Mouse (Mus musculus) cerebellum, adult 2 months (tissue): ENCODE results near the gene Tulp2. TPM values are rescaled to one million over a fixed set of nuclear protein-coding genes. Genes with fewer than 3 reads are reported as not detected.

Source experiments
- DNase-seq, 2 experiments: peaks; one replicate each; pipeline ENCODE4 v3.0.0; 2021
- H3K27ac ChIP-seq: fragments of 200-500 bp; 2 replicates; pipeline ENCODE4 v1.5.1; 2012; ENCODE audit warnings: low read length, control low read depth, inconsistent platforms; ENCODE audit not compliant: insufficient read depth
- H3K27me3 ChIP-seq: fragments of 200-500 bp; 2 replicates; pipeline ENCODE4 v1.6.1; 2012; ENCODE audit warnings: inconsistent platforms, mild to moderate bottlenecking, low read length, moderate library complexity; ENCODE audit not compliant: control insufficient read depth, insufficient read depth
- H3K4me1 ChIP-seq: fragments of 200-500 bp; 2 replicates; pipeline ENCODE4 v1.6.1; 2011; ENCODE audit warnings: low read length; ENCODE audit not compliant: control insufficient read depth, insufficient read depth
- H3K4me3 ChIP-seq: fragments of 200-500 bp; replicated peaks from 2 replicates; pipeline ENCODE3; 2011; ENCODE audit warnings: mild to moderate bottlenecking, low read depth, low read length, control low read depth; ENCODE audit not compliant: insufficient read depth
- CTCF ChIP-seq: fragments of 200-500 bp; IDR thresholded peaks from 2 replicates; pipeline ENCODE4 v1.5.1; 2011; ENCODE audit warnings: low read depth, mild to moderate bottlenecking, control low read depth, low read length, moderate library complexity, borderline replicate concordance; ENCODE audit not compliant: insufficient read depth
- POLR2A ChIP-seq: fragments of 200-500 bp; IDR thresholded peaks from 2 replicates; pipeline ENCODE4 v1.6.1; 2011; ENCODE audit warnings: low read length, control low read depth, borderline replicate concordance; ENCODE audit not compliant: insufficient read depth
- WGBS: fragments of 180-500 bp; shearing (Covaris S2); methylation state at CpG from one replicate; pipeline ENCODE4 v1.1.7; 2018; 5-methylcytosine and 5-hydroxymethylcytosine counted together
- polyA plus RNA-seq: library from polyadenylated mRNA; depleted of rRNA; stranded (reverse); fragments of >200 nt; gene quantifications from 2 replicates; pipeline ENCODE4 v1.2.3, GENCODE M21; 2012; rRNA removed

Gene Tulp2
- polyA plus RNA-seq, result 0.10 TPM in 1 of 2 replicates, not detected in the other

DNA sequence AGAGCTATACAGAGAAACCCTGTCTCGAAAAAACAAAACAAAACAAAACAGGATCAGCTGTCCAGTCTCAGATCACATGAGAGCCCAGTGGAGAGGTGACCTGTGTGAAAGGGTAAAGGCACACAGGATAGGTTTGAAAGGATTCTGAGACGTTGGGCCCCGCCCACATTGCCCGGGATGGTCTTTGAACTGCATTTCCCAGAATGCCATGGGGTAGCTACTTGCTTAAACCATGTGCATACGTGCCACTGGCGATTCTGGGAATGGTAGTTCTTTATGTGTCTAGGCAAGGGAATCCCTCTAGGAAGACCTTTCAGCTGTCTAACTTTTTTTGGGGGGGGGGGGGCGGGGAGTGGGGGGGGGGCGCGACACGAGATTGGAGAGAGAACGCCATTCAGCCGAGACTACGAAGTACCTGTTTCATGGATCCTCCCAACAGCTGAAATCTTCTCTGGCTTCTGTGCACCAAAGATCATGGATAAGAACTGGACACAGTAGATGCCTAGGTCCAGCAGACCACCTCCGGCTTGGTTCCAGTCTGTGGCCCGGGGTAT, at the start of gene Tulp2:
Gene Tulp2 (plus strand): TSS at position 504 of the 554 bp plus-strand sequence.
- 50% methylated on average over 15 of the region's 15 CpGs for WGBS
- Histone ChIP-seq H3K27ac (no peak within 1 kb of the TSS), H3K4me1 (no peaks in the 10 kb centered on the region; the same call in 1 of the 2 replicates), H3K4me3 (no peak within 1 kb of the TSS), H3K27me3 (no peaks in the 10 kb centered on the region)
- DNase-seq, result peak; percentile 71 to 77
- TF ChIP-seq CTCF, result no peak
- no peak for TF ChIP-seq POLR2A

DNA sequence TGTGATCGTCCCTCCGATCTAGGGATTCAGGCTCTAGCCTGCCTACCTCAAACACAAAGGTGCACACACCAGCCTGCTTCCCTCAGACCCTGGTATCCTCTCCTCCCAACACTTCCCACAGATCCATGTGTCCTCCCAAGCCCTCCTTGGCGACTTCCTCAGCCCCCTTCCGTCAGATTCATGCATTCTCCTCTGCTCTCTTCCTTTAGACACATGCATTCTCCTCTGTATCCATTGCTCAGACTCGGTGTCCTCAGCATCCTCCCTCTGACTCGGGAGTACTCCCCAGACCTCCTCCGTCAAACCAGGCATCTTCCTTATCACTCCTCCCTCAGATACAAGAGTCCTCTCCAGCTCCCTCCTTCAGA, 47.9 kb upstream of the Tulp2 start:
- peaks cover 28% of the 10 kb centered on the region for H3K4me1 ChIP-seq
- peak overlapping the region; percentile 81 for H3K4me3 ChIP-seq
- H3K27ac ChIP-seq, result no peak overlapping the region; the same call in 1 of the 2 replicates
- DNase-seq, result no peak
- no peaks in the 10 kb centered on the region for H3K27me3 ChIP-seq
- 1% methylated on average over 7 of the region's 7 CpGs for WGBS
- TF ChIP-seq CTCF (no peak), POLR2A (no peak)

DNA sequence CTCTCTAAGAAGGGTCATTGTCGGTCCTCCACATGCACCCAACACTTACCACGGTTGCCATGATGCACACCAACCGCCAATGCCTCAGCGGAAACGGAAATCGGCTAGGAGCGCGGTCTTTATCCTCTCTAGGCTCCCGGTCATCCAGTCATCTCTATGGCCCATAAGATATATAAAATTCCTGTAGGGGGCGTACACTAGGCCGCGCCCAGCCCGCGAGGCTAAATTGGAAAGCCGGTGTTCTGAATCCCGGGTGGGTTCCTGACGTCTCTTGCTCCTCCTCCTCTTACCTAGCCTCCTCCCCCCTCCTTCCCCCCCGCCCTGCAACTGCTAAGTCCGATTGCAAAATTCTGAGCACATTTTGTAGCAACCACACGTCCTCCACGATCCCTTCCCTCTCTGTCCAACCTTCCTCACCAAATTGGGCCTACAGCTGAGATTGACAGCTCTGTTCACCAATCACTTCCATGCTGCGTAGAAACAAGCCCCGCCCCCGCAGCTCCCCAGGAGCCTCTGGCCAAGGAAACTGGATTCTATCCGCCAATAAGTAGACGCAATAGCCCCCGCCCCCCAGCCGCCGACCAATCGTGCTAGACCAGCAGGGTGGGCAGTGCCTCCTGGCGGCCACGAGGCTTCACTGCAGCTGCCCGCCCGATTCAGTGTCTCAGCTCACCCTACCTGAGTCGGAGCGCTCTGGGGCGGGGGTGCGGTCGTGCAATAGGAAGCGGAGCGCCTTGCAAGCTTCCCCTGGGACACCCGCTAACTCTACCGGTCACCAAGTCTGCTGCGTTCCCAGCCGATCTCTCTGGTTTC, 47.3 kb upstream of the Tulp2 start, which contains the start of gene Gys1:
Gene Gys1 (plus strand): TSS at position 642 of the 813 bp plus-strand sequence.
- Histone ChIP-seq H3K4me3 (peak within 1 kb of the TSS; percentile 84), H3K4me1 (peaks cover 28% of the 10 kb centered on the region), H3K27ac (peak within 1 kb of the TSS; percentile 42), H3K27me3 (no peaks in the 10 kb centered on the region)
- TF ChIP-seq POLR2A (peak; percentile 70; the same call in 1 of the 2 replicates), CTCF (peak; percentile 88)
- peak; percentile 100 for DNase-seq
- under 1% methylated on average over 45 of the region's 45 CpGs for WGBS

DNA sequence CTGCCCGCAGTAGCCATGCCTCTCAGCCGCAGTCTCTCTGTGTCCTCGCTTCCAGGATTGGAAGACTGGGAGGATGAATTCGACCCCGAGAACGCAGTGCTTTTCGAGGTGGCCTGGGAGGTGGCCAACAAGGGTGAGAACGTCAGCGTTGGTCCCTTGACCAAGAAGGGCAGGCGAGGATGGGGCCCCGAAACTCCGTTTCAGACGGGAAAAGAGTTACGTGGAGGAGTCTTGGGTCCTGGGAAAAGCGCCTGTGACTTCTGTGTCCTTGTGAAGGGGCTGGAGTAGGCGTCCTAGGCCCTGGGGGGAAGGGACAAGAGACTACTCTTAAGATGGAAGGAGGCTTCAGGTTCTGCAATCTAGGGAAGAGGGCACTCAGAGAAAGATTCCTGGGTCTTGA, 46.6 kb upstream of the Tulp2 start:
- Histone ChIP-seq H3K27ac (peak overlapping the region; percentile 42), H3K4me1 (peaks cover 28% of the 10 kb centered on the region), H3K27me3 (no peaks in the 10 kb centered on the region), H3K4me3 (peak overlapping the region; percentile 84)
- DNase-seq, result no peak
- TF ChIP-seq POLR2A, result no peak
- 1% methylated on average over 16 of the region's 16 CpGs for WGBS

DNA sequence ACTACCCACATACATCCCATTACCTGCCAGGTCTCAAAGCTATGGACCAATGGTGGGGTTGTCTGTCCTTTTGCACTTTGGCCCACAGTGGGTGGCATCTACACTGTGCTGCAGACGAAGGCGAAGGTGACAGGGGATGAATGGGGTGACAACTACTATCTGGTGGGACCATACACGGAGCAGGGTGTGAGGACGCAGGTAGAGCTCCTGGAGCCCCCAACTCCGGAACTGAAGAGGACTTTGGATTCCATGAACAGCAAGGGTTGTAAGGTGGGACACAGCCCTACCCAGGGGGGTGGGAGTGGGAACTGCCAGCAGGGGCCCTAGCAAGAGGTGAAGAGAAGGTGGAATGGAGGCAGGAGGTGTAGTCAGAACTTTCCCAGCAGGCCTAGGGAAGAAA, 45.2 kb upstream of the Tulp2 start:
- no peak for DNase-seq
- Histone ChIP-seq H3K27ac (no peak overlapping the region), H3K4me3 (no peak overlapping the region), H3K4me1 (peaks cover 28% of the 10 kb centered on the region), H3K27me3 (no peaks in the 10 kb centered on the region)
- WGBS, result 93% methylated on average over 5 of the region's 5 CpGs
- TF ChIP-seq CTCF, result no peak
- TF ChIP-seq POLR2A, result no peak

DNA sequence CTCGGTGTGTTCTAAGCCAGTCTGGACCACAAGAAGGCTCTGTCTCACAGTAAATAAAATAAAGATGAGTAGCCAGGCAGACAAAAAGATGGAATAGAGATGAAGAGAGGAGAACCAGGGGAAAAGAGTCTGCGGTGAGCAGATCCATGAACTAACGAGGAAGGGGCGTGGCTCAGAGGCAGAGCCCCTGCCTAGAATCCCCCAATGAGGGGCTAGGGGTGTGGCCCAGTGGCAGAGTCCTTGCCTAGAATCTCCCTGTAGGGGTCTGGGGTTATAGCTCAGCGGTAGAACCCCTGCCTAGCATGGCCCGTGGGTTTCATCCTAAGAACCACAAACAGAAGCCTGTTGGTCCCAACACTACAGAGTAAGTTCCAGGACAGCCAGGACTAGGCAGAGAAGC, 44.6 kb upstream of the Tulp2 start:
- H3K27ac ChIP-seq, result no peak overlapping the region
- 56% methylated on average over 6 of the region's 6 CpGs for WGBS
- no peak for DNase-seq
- H3K4me1 ChIP-seq, result peaks cover 28% of the 10 kb centered on the region
- no peak overlapping the region for H3K4me3 ChIP-seq
- TF ChIP-seq CTCF (no peak), POLR2A (no peak)
- no peaks in the 10 kb centered on the region for H3K27me3 ChIP-seq

DNA sequence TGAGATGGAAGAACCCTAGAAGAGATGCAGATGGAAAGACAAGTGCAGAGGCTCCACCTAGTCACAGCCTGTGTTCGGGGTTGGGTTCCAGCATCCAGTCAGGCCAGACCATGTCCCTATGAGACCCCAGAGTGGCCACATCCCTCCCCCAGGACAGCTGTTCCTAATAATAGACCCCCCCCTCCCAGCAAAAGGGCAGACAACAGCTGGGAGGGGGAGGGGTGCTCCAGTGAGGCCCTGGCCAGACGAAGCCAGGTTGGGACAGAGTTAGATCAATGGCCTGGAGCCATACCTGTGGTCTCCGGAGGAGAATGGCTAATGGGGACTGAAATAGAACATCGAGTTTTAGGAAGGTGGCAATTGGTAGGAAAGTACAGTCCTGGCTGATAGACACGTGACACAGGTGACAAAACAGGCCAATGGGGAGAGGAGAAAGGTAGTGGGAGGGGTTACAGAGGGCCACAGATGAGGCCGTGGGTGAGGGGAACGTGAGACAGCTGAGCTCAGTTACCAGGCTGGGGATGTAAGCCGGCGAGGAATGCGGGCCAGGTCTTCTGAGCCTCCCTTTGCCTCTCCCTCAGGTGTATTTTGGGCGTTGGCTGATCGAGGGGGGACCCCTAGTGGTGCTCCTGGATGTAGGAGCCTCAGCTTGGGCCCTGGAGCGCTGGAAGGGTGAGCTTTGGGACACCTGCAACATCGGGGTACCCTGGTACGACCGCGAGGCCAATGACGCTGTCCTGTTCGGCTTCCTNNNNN, 44.0 kb upstream of the Tulp2 start, which contains the start of gene Ruvbl2:
Gene Ruvbl2 (minus strand): TSS at position 576 of the 756 bp plus-strand sequence.
- 37% methylated on average over 19 of the region's 19 CpGs for WGBS
- peak within 1 kb of the TSS; percentile 8 for H3K4me3 ChIP-seq
- H3K27ac ChIP-seq, result no peak within 1 kb of the TSS
- TF ChIP-seq POLR2A, result no peak
- peak; percentile 30; the same call in 1 of the 2 replicates for TF ChIP-seq CTCF
- no peak for DNase-seq
- H3K4me1 ChIP-seq, result peaks cover 27% of the 10 kb centered on the region
- H3K27me3 ChIP-seq, result no peaks in the 10 kb centered on the region
